Mouse (Mus musculus) neutrophil, adult 83 days (primary cell): ENCODE results near the gene Scgb2b2. TPM values are rescaled to one million over a fixed set of nuclear protein-coding genes. Genes with fewer than 3 reads are reported as not detected.

Experiments used
- total RNA-seq, 2 experiments: library from RNA; stranded (reverse); gene quantifications; one replicate each; pipeline ENCODE4 v1.2.4; 2023

Gene Scgb2b2
- total RNA-seq, result not detected

DNA sequence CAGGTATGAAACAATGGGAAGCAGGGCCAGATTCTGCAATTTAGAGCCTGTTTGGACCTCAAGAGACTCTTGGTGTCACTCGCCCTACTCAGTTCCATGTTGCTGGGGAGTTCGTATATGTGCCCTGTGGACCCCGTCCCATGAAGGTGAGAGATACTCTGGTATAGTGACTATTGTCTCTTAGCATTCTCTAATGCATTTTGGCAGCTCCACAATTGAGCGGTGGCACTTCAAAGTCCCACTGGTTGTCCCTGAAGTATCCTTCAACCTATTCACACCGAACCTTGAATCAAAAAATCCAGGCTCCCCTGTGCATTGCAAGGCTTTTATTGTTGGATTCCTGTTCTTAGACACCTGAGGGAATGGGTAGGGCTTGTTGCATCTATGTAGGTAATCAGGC is at the start of gene Scgb2b2:
TSS of gene Scgb2b2 (plus strand) at position 301 of the 400 bp plus-strand sequence.

DNA sequence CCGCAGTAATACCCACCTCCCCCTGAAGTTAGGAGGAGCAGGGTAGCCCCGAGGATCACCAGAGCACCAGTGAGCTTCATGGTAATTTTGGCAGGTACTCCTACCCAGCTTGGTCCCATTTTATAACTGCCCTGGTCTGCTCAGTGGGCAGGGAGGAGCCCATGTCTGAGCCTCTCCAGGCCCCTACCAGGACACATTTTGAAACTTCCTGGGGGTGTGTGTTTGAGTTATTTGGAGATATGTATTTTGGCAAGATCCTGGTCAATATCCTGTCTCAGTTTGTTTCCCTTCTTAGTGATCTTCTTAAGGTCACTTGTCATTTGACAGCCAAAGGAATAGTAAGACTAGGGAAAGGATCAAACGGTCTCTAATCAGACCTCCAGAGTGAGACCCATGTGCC is 1.4 kb downstream of the Scgb2b2 start, which contains the start of gene Scgb1b2:
TSS of gene Scgb1b2 (minus strand) at position 101 of the 400 bp plus-strand sequence.

Other genes starting within 250 kb of the Scgb2b2 start
- gene Fxyd5, start 248.0 kb upstream of the Scgb2b2 start, total RNA-seq, result 100 to 1,000 TPM; 644 to 721 TPM
- gene Fxyd7, start 239.0 kb upstream of the Scgb2b2 start, total RNA-seq, result not detected
- gene Fxyd1, start 233.3 kb upstream of the Scgb2b2 start, total RNA-seq, result not detected
- gene Lgi4, start 231.2 kb upstream of the Scgb2b2 start, total RNA-seq, result not detected
- not detected for gene Fxyd3, start 213.8 kb upstream of the Scgb2b2 start, total RNA-seq
- 1 to 10 TPM; 2.6 to 3.3 TPM for gene Hpn, start 175.2 kb upstream of the Scgb2b2 start, total RNA-seq
- 1 to 10 TPM; 4.1 to 5.5 TPM for gene Scn1b, start 163.5 kb upstream of the Scgb2b2 start, total RNA-seq
- gene Gramd1a, start 134.6 kb upstream of the Scgb2b2 start, total RNA-seq, result 100 to 1,000 TPM in 1 of 2 experiments, 10 to 100 TPM in 1; 91.2 to 105 TPM
- gene Scgb1b2, start 1.3 kb downstream of the Scgb2b2 start, total RNA-seq, result not detected
- gene Scgb2b3, start 71.6 kb downstream of the Scgb2b2 start, total RNA-seq, result not detected
- gene Scgb1b3, start 85.1 kb downstream of the Scgb2b2 start, total RNA-seq, result not detected